Mouse (Mus musculus) heart, adult 2 months (tissue): ENCODE measurements around the gene Mrps35. TPM values are rescaled to one million over a fixed set of nuclear protein-coding genes. Genes with fewer than 3 reads are reported as not detected.
A peak's percentile ranks its signal among the peaks of the same experiment; 100 is the strongest.

ENCODE experiments used
- DNase-seq, 2 experiments: peaks; one replicate each; pipeline ENCODE4 v3.0.0; 2021
- H3K27ac ChIP-seq: fragments of 200-600 bp; 2 replicates; pipeline ENCODE4 v1.8.1; 2022
- H3K27me3 ChIP-seq: fragments of 200-500 bp; 2 replicates; pipeline ENCODE4 v1.6.1; 2012; ENCODE audit warnings: mild to moderate bottlenecking, low read length, inconsistent platforms, mixed read lengths; ENCODE audit not compliant: control insufficient read depth, insufficient read depth
- H3K36me3 ChIP-seq: fragments of 200-500 bp; 2 replicates; pipeline ENCODE4 v1.6.1; 2012; ENCODE audit warnings: low read length, inconsistent platforms; ENCODE audit not compliant: control insufficient read depth, insufficient read depth
- H3K4me1 ChIP-seq: fragments of 200-500 bp; 2 replicates; pipeline ENCODE4 v1.6.1; 2011; ENCODE audit warnings: low read length; ENCODE audit not compliant: control insufficient read depth, insufficient read depth
- H3K4me3 ChIP-seq: fragments of 200-600 bp; 2 replicates; pipeline ENCODE4 v1.8.1; 2022
- H3K79me2 ChIP-seq: fragments of 200-500 bp; replicated peaks from 2 replicates; pipeline ENCODE4 v1.6.1; 2012; ENCODE audit warnings: mild to moderate bottlenecking, inconsistent platforms, low read length, moderate library complexity, mixed read lengths; ENCODE audit not compliant: control insufficient read depth, insufficient read depth
- H3K9ac ChIP-seq: fragments of 200-500 bp; 2 replicates; pipeline ENCODE4 v1.6.1; 2012; ENCODE audit warnings: low read depth, mild to moderate bottlenecking, control low read depth, inconsistent platforms, low read length, mixed read lengths
- CTCF ChIP-seq: fragments of 200-600 bp; IDR thresholded peaks from 2 replicates; pipeline ENCODE4 v1.8.1; 2022; ENCODE audit warnings: antibody characterized with exemption, mild to moderate bottlenecking, moderate library complexity
- EP300 ChIP-seq: fragments of 200-500 bp; IDR thresholded peaks from 2 replicates; pipeline ENCODE4 v1.6.1; 2011; ENCODE audit warnings: low read depth, low read length, control low read depth; ENCODE audit not compliant: insufficient read depth
- POLR2A ChIP-seq: fragments of 200-500 bp; IDR thresholded peaks from 2 replicates; pipeline ENCODE4 v1.6.1; 2011; ENCODE audit warnings: mild to moderate bottlenecking, low read depth, low read length, control low read depth; ENCODE audit not compliant: insufficient read depth
- WGBS: fragments of 180-500 bp; shearing (Covaris S2); methylation state at CpG from one replicate; pipeline ENCODE4 v1.1.7; 2018; 5-methylcytosine and 5-hydroxymethylcytosine counted together
- intact Hi-C: fragments of 180-260 bp; cut with DNase I; formaldehyde crosslinking; loops from one replicate; pipeline ENCODE4 v1.15.1; 2025
- polyA plus RNA-seq: library from polyadenylated mRNA; depleted of rRNA; stranded (reverse); fragments of >200 nt; gene quantifications from 2 replicates; pipeline ENCODE4 v1.2.3, GENCODE M21; 2012
- total RNA-seq, 2 experiments: library from RNA; stranded (reverse); gene quantifications; 2 replicates each; pipeline ENCODE4 v1.2.3; 2021

Mrps35 gene
- total and polyA plus RNA-seq, 3 experiments, result 28.7 to 170 (median 168) TPM

- intact Hi-C loops, result loop anchor here (5.0 kb wide), 1 partner anchor 87 kb away; no protein-coding TSS in a partner anchor
- 0 out of 2 replicates have a peak, but pooled peaks cover under 1% of the 10 kb centered on the region for H3K36me3 ChIP-seq
- DNase-seq, result peak in 1 of 2 experiments; percentile 28
- no peaks in the 10 kb centered on the region for H3K4me1 ChIP-seq
- no peak overlapping the region for H3K4me3 ChIP-seq
- H3K79me2 ChIP-seq, result peaks cover 3% of the 10 kb centered on the region; the same call in 1 of the 2 replicates
- H3K27me3 ChIP-seq, result no peaks in the 10 kb centered on the region
- TF ChIP-seq EP300, result no peak
- no peak for TF ChIP-seq CTCF
- no peak for TF ChIP-seq POLR2A
- H3K9ac ChIP-seq, result no peak overlapping the region
- 84% methylated on average over 19 of the region's 19 CpGs for WGBS
- H3K27ac ChIP-seq, result no peak overlapping the region
These were observed 57.1 kb downstream of the Mrps35 start for GRCm38 (mm10) chr6:147099458-147100277.

GRCm38 (mm10) chr6:147102293-147102692 is 59.7 kb downstream of the Mrps35 start:
- intact Hi-C loops, result loop anchor here (5.0 kb wide), 1 partner anchor 90 kb away; no protein-coding TSS in a partner anchor
- H3K4me1 ChIP-seq, result no peaks in the 10 kb centered on the region
- DNase-seq, result no peak
- no peak overlapping the region for H3K27ac ChIP-seq
- no peak overlapping the region for H3K4me3 ChIP-seq
- peaks cover 2% of the 10 kb centered on the region for H3K79me2 ChIP-seq
- no peaks in the 10 kb centered on the region for H3K36me3 ChIP-seq
- no peak for TF ChIP-seq POLR2A
- peak; percentile 41 for TF ChIP-seq CTCF
- TF ChIP-seq EP300, result no peak
- no peaks in the 10 kb centered on the region for H3K27me3 ChIP-seq
- WGBS, result 91% methylated on average over 3 of the region's 3 CpGs
- H3K9ac ChIP-seq, result no peak overlapping the region

GRCm38 (mm10) chr6:147105529-147105928 is 63.0 kb downstream of the Mrps35 start:
- TF ChIP-seq CTCF (no peak), EP300 (no peak)
- DNase-seq, result no peak
- peaks cover 3% of the 10 kb centered on the region; the same call in 1 of the 2 replicates for H3K79me2 ChIP-seq
- 97% methylated on average over 1 of the region's 1 CpGs for WGBS
- H3K4me1 ChIP-seq, result no peaks in the 10 kb centered on the region
- H3K27me3 ChIP-seq, result no peaks in the 10 kb centered on the region
- no peak overlapping the region for H3K9ac ChIP-seq
- no peak overlapping the region for H3K4me3 ChIP-seq
- intact Hi-C loops, result no loop called here
- no peaks in the 10 kb centered on the region for H3K36me3 ChIP-seq
- H3K27ac ChIP-seq, result no peak overlapping the region

DNA sequence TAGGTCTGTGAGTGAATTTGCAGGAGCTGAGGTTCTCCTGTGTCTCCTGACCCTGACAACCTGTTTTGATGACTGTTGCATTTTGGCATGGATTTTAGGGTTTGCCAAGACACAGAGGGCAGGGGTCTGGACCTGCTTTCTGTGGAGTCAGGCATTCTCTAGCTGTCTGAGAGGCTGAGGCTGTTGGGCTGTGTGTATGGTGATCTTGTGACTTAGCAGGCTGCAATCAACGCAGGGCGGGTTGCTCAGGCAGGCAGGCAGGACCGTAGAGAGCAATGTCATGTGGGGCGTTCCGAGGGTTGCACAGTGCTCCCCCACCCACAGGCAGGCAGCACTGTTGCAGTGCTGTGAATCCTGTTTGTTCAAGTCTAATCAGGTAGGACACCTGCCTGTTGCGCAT is 64.2 kb downstream of the Mrps35 start:
- Histone ChIP-seq H3K4me3 (no peak overlapping the region), H3K27ac (no peak overlapping the region), H3K27me3 (no peaks in the 10 kb centered on the region), H3K9ac (no peak overlapping the region), H3K4me1 (no peaks in the 10 kb centered on the region), H3K79me2 (peaks cover 3% of the 10 kb centered on the region; the same call in 1 of the 2 replicates), H3K36me3 (no peaks in the 10 kb centered on the region)
- 88% methylated on average over 6 of the region's 6 CpGs for WGBS
- intact Hi-C loops, result no loop called here
- TF ChIP-seq EP300 (no peak), POLR2A (no peak), CTCF (no peak)
- DNase-seq, result no peak

DNA sequence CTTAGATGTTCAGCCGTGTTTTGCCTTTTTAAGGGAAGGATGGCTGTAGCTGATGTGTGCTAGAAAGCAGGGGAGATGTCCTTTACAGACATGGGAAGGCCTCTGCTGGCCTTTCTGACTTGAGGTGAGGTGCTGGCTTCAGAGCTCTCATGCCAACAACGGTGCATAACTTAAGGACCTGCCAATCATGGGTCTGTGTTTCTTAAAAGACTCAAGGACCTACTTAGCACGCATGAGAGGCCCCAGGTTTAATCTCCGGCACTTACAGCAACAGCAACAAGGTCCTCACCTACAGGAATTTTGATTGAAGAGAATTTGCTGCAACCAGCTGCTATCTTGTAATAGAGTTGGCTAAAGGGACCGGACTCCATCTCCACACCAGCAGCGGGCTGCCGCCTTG is 66.7 kb downstream of the Mrps35 start:
- H3K4me1 ChIP-seq, result no peaks in the 10 kb centered on the region
- TF ChIP-seq CTCF (no peak), POLR2A (no peak), EP300 (no peak)
- H3K27ac ChIP-seq, result no peak overlapping the region
- 84% methylated on average over 7 of the region's 7 CpGs for whole genome bisulfite sequencing
- H3K79me2 ChIP-seq, result peaks cover 1% of the 10 kb centered on the region; the same call in 1 of the 2 replicates
- no peak overlapping the region for H3K4me3 ChIP-seq
- no peaks in the 10 kb centered on the region for H3K36me3 ChIP-seq
- no peaks in the 10 kb centered on the region for H3K27me3 ChIP-seq
- intact Hi-C loops, result no loop called here
- no peak overlapping the region for H3K9ac ChIP-seq
- DNase-seq, result no peak

GRCm38 (mm10) chr6:147116579-147116978 is 74.0 kb downstream of the Mrps35 start:
- intact Hi-C loops, result loop anchor here (2.0 to 5.0 kb wide), 3 partner anchors 109 to 292 kb away; no protein-coding TSS in a partner anchor

More at GRCm38 (mm10) chr6:147116579-147116978, 74.0 kb downstream of the Mrps35 start:
- Histone ChIP-seq H3K36me3 (no peaks in the 10 kb centered on the region), H3K9ac (no peak overlapping the region), H3K79me2 (no peaks in the 10 kb centered on the region), H3K4me3 (no peak overlapping the region), H3K27ac (no peak overlapping the region), H3K4me1 (no peaks in the 10 kb centered on the region), H3K27me3 (no peaks in the 10 kb centered on the region)
- TF ChIP-seq EP300, result no peak
- no peak for TF ChIP-seq POLR2A
- peak; percentile 99 for TF ChIP-seq CTCF
- DNase-seq, result peak; percentile 73 to 86
- 9% methylated on average over 10 of the region's 10 CpGs for WGBS
